Mouse (Mus musculus) stomach, postnatal 0 days (tissue): ENCODE measurements around the gene Lgr4.

Experiments
- CTCF ChIP-seq: IDR thresholded peaks from 2 replicates; pipeline ENCODE4 v1.5.1; 2016; ENCODE audit warnings: antibody characterized with exemption, low read depth, mild to moderate bottlenecking, moderate library complexity
- EP300 ChIP-seq: optimal IDR thresholded peaks from 2 replicates; pipeline ENCODE3; 2016; ENCODE audit warnings: antibody characterized with exemption

DNA sequence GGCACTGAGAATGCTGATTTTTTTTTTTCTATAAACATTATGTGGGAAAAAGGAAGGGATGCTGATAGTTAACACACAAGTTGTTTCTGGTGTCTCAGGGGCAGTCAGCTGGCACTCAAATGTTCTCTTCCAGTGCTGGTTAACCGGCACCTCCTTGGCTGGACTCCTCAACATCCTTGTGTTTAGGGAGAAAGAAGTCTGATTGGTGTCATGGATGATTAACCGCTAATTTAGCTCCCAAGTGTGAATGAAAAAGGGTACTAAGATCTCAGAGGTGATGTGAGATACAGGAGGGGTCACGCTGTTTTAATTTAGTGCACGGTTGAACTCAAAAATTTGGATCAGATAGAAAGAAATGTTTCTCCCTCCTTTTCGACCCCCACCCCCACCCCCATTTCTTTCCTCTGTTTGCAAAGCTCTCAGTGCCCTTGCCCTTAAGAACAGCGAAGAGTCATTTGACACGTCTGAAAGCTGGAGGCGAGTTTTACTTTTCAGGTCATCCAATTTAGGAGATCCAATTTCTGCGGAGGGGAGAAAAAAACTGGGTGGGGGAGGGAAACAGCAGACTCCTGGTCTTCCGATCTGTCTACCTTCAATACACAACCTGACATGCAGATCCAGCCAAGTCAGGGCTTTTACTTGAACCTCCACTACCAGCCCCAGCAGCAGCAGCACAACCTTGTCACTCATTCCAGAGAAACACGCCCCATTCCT is 508 bp upstream of the Lgr4 start:
- TF ChIP-seq CTCF (no peak), EP300 (no peak)
